Mouse (Mus musculus): ENCODE results near the gene Vps53.

DNA sequence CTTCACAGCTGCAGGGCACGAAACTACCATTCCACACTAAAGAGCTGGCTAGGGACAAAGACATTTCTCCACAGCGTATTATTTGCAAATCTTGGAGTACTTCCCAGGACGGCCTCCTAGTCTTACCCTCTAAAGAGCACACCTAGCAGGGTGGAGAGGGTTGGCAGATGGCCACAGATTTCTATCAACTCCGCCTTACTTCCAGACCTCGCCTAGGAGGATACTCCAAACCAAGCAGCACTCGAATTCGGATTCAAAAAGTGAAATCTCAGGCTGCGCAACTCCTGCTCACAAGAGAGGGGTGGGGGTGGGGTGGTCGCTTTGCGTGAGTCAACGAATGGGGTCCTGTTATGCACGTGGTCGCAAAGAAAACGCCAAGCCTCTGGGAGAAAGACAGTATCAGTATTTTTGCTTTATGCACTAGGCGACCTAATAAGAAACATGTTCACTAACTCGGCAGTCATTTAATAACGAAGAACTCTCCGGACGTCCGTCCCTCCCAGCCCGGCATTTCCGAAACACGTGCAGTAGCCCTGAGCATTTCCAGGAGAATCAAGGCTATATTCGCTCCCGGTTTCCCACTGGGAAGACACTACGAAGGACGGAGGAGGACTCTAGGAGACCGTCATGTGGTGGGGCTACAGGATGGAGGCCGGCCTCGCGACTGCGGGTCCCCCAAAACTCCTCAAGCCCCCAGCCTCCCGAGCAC lies 37.4 kb upstream of the Vps53 start:
- TF ChIP-seq POLR2A (IDR thresholded peaks at IDR 0.05; ENCODE audit: borderline replicate concordance, extremely low read depth, insufficient read depth, insufficient read length, poor library complexity, severe bottlenecking) (no peak), CTCF (IDR thresholded peaks at IDR 0.05; ENCODE audit: borderline replicate concordance, extremely low read depth, insufficient read depth, insufficient read length) (no peak)

Measured in brain, embryonic 14.5 days (tissue).